Mouse (Mus musculus): ENCODE data around the gene Rbfox3. TPM values are rescaled to one million over a fixed set of nuclear protein-coding genes. Genes with fewer than 3 reads are reported as not detected.

Rbfox3 gene
- polyA plus RNA-seq, 1 experiment from 2014 or later: 69.4 TPM

DNA sequence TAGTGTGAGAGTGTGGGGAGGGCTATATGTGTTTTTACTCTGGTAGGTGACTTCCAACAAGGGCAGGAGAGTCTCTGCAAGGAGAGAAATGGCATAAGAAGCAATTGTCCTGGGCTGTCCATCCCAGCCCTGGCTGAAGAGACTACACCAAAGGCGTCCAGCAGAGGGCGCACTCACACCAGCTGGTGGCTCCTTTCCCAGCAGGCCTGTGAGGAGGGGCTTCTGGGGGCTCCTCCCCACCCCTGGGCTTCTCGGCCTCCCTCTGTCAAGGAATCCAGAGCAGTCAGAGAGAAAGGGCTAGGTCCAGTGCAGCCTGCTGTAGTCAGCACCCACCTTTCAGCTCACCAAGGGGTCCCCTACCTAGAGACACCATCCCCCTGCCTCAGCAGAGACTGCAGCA is 337.8 kb downstream of the Rbfox3 start:
- H3K9me3 ChIP-seq (ENCODE audit: control insufficient read depth, low read length): no peaks in the 10 kb centered on the region
- H3K9ac ChIP-seq (ENCODE audit: low read depth, low read length): no peak overlapping the region
- H3K27me3 ChIP-seq (replicated peaks; ENCODE audit: control insufficient read depth, insufficient read depth, low read length): peaks cover 27% of the 10 kb centered on the region
- 0% methylated on average over 3 of the region's 3 CpGs for WGBS
- H3K4me3 ChIP-seq (ENCODE audit: low read length): no peak overlapping the region
- peaks cover 34% of the 10 kb centered on the region for H3K4me1 ChIP-seq (ENCODE audit: control insufficient read depth, insufficient read depth, low read depth, low read length)
- H3K4me2 ChIP-seq (ENCODE audit: low read length): no peak overlapping the region
- no peak overlapping the region for H3K27ac ChIP-seq (ENCODE audit: low read depth, low read length)
- H3K36me3 ChIP-seq (ENCODE audit: control insufficient read depth, insufficient read depth, low read length): no peaks in the 10 kb centered on the region
- peak; percentile 25; the same call in 1 of the 2 replicates for ATAC-seq

DNA sequence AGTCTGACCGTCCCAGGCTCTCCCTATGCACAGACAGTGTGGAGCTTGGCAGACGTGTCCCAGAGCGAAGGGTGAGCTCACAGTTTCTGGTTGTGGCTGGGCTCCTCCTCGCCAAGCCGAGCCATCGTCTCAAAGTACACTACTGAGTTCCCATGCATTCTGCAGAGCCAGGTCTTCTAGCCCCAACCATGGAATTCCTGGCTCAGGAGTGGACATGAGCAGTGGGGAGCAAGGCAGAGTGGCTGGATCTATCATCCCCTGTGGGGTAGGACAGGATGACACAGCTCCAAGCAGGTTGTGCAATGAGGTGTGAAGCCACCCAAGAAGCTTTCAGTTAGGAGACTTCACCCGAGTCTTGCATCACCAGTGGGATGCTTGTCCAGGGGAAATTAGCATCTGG is 338.4 kb downstream of the Rbfox3 start:
- no peaks in the 10 kb centered on the region for H3K9me3 ChIP-seq (ENCODE audit: control insufficient read depth, low read length)
- H3K9ac ChIP-seq (ENCODE audit: low read depth, low read length): no peak overlapping the region
- 75% methylated on average over 7 of the region's 7 CpGs for WGBS
- H3K36me3 ChIP-seq (ENCODE audit: control insufficient read depth, insufficient read depth, low read length): no peaks in the 10 kb centered on the region
- H3K27me3 ChIP-seq (replicated peaks; ENCODE audit: control insufficient read depth, insufficient read depth, low read length): peaks cover 31% of the 10 kb centered on the region
- H3K4me2 ChIP-seq (ENCODE audit: low read length): no peak overlapping the region
- ATAC-seq: no peak
- no peak overlapping the region for H3K4me3 ChIP-seq (ENCODE audit: low read length)
- no peak overlapping the region for H3K27ac ChIP-seq (ENCODE audit: low read depth, low read length)
- H3K4me1 ChIP-seq (ENCODE audit: control insufficient read depth, insufficient read depth, low read depth, low read length): peaks cover 35% of the 10 kb centered on the region

- peak overlapping the region; percentile 73 for H3K9ac ChIP-seq (ENCODE audit: low read depth, low read length)
- peaks cover 25% of the 10 kb centered on the region for H3K4me1 ChIP-seq (ENCODE audit: control insufficient read depth, insufficient read depth, low read depth, low read length)
- WGBS: 0% methylated on average over 27 of the region's 27 CpGs
- no peaks in the 10 kb centered on the region for H3K9me3 ChIP-seq (ENCODE audit: control insufficient read depth, low read length)
- peak overlapping the region; percentile 56 for H3K4me3 ChIP-seq (ENCODE audit: low read length)
- peak; percentile 37; the same call in 1 of the 2 replicates for ATAC-seq
- peak overlapping the region; percentile 93 for H3K4me2 ChIP-seq (ENCODE audit: low read length)
- H3K27ac ChIP-seq (ENCODE audit: low read depth, low read length): peak overlapping the region; percentile 65
- peaks cover 31% of the 10 kb centered on the region for H3K27me3 ChIP-seq (replicated peaks; ENCODE audit: control insufficient read depth, insufficient read depth, low read length)
- H3K36me3 ChIP-seq (ENCODE audit: control insufficient read depth, insufficient read depth, low read length): no peaks in the 10 kb centered on the region
Observed at GRCm38 (mm10) chr11:118570164-118570563, 341.2 kb downstream of the Rbfox3 start.

- H3K4me3 ChIP-seq (ENCODE audit: low read length): peak overlapping the region; percentile 56
- H3K9ac ChIP-seq (ENCODE audit: low read depth, low read length): peak overlapping the region; percentile 73
- peaks cover 25% of the 10 kb centered on the region for H3K4me1 ChIP-seq (ENCODE audit: control insufficient read depth, insufficient read depth, low read depth, low read length)
- H3K4me2 ChIP-seq (ENCODE audit: low read length): peak overlapping the region; percentile 93
- peaks cover 31% of the 10 kb centered on the region for H3K27me3 ChIP-seq (replicated peaks; ENCODE audit: control insufficient read depth, insufficient read depth, low read length)
- peak overlapping the region; percentile 65; the same call in 1 of the 2 replicates for H3K27ac ChIP-seq (ENCODE audit: low read depth, low read length)
- peak; percentile 60 for ATAC-seq
- no peaks in the 10 kb centered on the region for H3K9me3 ChIP-seq (ENCODE audit: control insufficient read depth, low read length)
- under 1% methylated on average over 35 of the region's 51 CpGs for WGBS
- H3K36me3 ChIP-seq (ENCODE audit: control insufficient read depth, insufficient read depth, low read length): no peaks in the 10 kb centered on the region
Observed at GRCm38 (mm10) chr11:118569571-118570062, 341.8 kb downstream of the Rbfox3 start.

DNA sequence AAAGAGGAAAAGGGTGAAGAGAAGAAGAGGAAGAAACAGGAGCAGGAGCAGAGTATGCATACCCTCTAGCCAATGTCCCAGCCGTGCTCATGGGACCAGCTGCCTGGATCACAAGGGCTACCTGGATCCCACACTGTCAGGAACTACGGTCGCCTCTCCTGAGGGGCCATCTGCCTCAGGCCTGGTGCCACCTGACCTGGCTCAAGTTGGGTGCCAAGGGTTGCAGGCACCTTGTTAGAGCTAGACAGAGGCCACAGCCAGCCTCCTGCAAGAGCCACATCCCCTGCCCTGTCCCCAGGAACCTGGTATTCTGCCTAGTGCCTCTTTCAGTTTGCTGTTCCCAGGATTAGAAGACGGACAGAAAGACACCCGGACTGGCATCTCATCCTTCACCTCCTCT is 347.5 kb downstream of the Rbfox3 start:
- Histone ChIP-seq H3K9ac (ENCODE audit: low read depth, low read length) (no peak overlapping the region), H3K4me2 (ENCODE audit: low read length) (no peak overlapping the region), H3K4me1 (ENCODE audit: control insufficient read depth, insufficient read depth, low read depth, low read length) (peaks cover 4% of the 10 kb centered on the region; the same call in 1 of the 2 replicates), H3K36me3 (ENCODE audit: control insufficient read depth, insufficient read depth, low read length) (no peaks in the 10 kb centered on the region), H3K4me3 (ENCODE audit: low read length) (no peak overlapping the region), H3K27me3 (replicated peaks; ENCODE audit: control insufficient read depth, insufficient read depth, low read length) (peaks cover 8% of the 10 kb centered on the region), H3K27ac (ENCODE audit: low read depth, low read length) (no peak overlapping the region), H3K9me3 (ENCODE audit: control insufficient read depth, low read length) (no peaks in the 10 kb centered on the region)
- 85% methylated on average over 4 of the region's 5 CpGs for WGBS
- ATAC-seq: no peak

DNA sequence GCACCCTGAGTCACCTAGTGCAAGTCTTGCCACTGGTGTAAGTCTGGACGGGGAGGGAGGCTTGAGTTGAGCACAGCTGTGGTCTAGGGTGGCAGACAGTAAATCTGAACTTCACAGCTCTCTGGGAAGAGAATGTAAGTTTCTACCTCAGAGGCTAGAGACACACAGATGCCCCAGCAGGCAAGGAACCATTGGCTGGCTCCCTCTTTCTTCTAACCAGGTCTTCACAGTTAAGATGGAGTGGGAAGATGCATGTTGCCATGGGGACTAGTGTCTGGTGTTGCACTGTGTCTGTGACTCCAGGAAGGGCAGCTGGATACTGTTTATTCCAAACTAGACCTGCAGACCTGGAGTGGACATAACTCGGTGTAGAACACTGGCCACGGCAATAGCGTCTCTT is 348.6 kb downstream of the Rbfox3 start:
- no peak overlapping the region for H3K4me2 ChIP-seq (ENCODE audit: low read length)
- H3K9ac ChIP-seq (ENCODE audit: low read depth, low read length): no peak overlapping the region
- no peaks in the 10 kb centered on the region; the same call in 1 of the 2 replicates for H3K4me1 ChIP-seq (ENCODE audit: control insufficient read depth, insufficient read depth, low read depth, low read length)
- H3K36me3 ChIP-seq (ENCODE audit: control insufficient read depth, insufficient read depth, low read length): no peaks in the 10 kb centered on the region
- ATAC-seq: no peak
- no peak overlapping the region for H3K4me3 ChIP-seq (ENCODE audit: low read length)
- H3K9me3 ChIP-seq (ENCODE audit: control insufficient read depth, low read length): no peaks in the 10 kb centered on the region
- H3K27me3 ChIP-seq (replicated peaks; ENCODE audit: control insufficient read depth, insufficient read depth, low read length): no peaks in the 10 kb centered on the region
- 84% methylated on average over 4 of the region's 4 CpGs for WGBS
- H3K27ac ChIP-seq (ENCODE audit: low read depth, low read length): no peak overlapping the region

GRCm38 (mm10) chr11:118558193-118558592 is 353.2 kb downstream of the Rbfox3 start:
- 55% methylated on average over 8 of the region's 8 CpGs for WGBS
- Histone ChIP-seq H3K4me2 (ENCODE audit: low read length) (no peak overlapping the region), H3K27me3 (replicated peaks; ENCODE audit: control insufficient read depth, insufficient read depth, low read length) (no peaks in the 10 kb centered on the region), H3K36me3 (ENCODE audit: control insufficient read depth, insufficient read depth, low read length) (no peaks in the 10 kb centered on the region), H3K27ac (ENCODE audit: low read depth, low read length) (no peak overlapping the region), H3K4me1 (ENCODE audit: control insufficient read depth, insufficient read depth, low read depth, low read length) (peaks cover 11% of the 10 kb centered on the region), H3K9ac (ENCODE audit: low read depth, low read length) (no peak overlapping the region), H3K4me3 (ENCODE audit: low read length) (no peak overlapping the region), H3K9me3 (ENCODE audit: control insufficient read depth, low read length) (no peaks in the 10 kb centered on the region)
- ATAC-seq: no peak

- Histone ChIP-seq H3K4me1 (ENCODE audit: control insufficient read depth, insufficient read depth, low read depth, low read length) (peaks cover 27% of the 10 kb centered on the region), H3K4me3 (ENCODE audit: low read length) (no peak overlapping the region), H3K4me2 (ENCODE audit: low read length) (no peak overlapping the region), H3K27ac (ENCODE audit: low read depth, low read length) (no peak overlapping the region), H3K36me3 (ENCODE audit: control insufficient read depth, insufficient read depth, low read length) (no peaks in the 10 kb centered on the region), H3K9me3 (ENCODE audit: control insufficient read depth, low read length) (no peaks in the 10 kb centered on the region), H3K27me3 (replicated peaks; ENCODE audit: control insufficient read depth, insufficient read depth, low read length) (no peaks in the 10 kb centered on the region), H3K9ac (ENCODE audit: low read depth, low read length) (no peak overlapping the region)
- WGBS: 66% methylated on average over 5 of the region's 5 CpGs
- ATAC-seq: no peak
Observed at GRCm38 (mm10) chr11:118555631-118556030, 355.8 kb downstream of the Rbfox3 start.

DNA sequence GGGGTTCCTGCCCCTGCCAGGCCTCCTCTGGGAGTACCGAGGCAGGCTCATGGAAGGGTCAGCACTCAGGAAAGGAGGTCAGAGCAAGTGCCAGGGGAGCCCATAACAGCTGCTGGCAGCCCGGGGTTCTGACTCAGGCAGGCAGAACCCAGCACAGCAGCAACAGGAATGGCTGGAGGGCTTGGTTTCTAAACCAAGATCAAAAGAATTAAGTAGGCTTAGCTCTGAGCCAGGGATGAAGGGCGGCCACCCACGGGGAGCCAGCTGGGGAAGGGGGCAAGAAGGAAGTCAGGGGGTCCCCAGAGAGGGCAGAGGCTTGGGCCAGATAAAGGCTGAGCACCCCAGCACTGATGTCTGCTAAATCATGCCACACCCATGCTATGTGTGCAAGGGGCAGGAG is 356.9 kb downstream of the Rbfox3 start:
- no peaks in the 10 kb centered on the region for H3K27me3 ChIP-seq (replicated peaks; ENCODE audit: control insufficient read depth, insufficient read depth, low read length)
- no peak overlapping the region for H3K4me2 ChIP-seq (ENCODE audit: low read length)
- H3K36me3 ChIP-seq (ENCODE audit: control insufficient read depth, insufficient read depth, low read length): no peaks in the 10 kb centered on the region
- no peak overlapping the region for H3K4me3 ChIP-seq (ENCODE audit: low read length)
- 27% methylated on average over 4 of the region's 4 CpGs for WGBS
- no peak overlapping the region for H3K9ac ChIP-seq (ENCODE audit: low read depth, low read length)
- peaks cover 31% of the 10 kb centered on the region for H3K4me1 ChIP-seq (ENCODE audit: control insufficient read depth, insufficient read depth, low read depth, low read length)
- no peak overlapping the region for H3K27ac ChIP-seq (ENCODE audit: low read depth, low read length)
- no peak for ATAC-seq
- no peaks in the 10 kb centered on the region for H3K9me3 ChIP-seq (ENCODE audit: control insufficient read depth, low read length)

All from hindbrain, embryonic 16.5 days (tissue).